Mouse (Mus musculus) lung, embryonic 15.5 days (tissue): ENCODE data around the gene Thoc3. TPM values are rescaled to one million over a fixed set of nuclear protein-coding genes. Genes with fewer than 3 reads are reported as not detected.

Experiments
- ATAC-seq: fragments of 200-750 bp; cut with Nextera tagmentation; 2 replicates; pipeline ENCODE4 v1.8.0; 2017; ENCODE audit warnings: moderate number of reproducible peaks, borderline replicate concordance; ENCODE audit not compliant: low FRiP score, low TSS enrichment; ENCODE audit errors: extremely low read depth
- H3K27ac ChIP-seq: fragments of 300-500 bp; sonication (generic); 2 replicates; pipeline ENCODE4 v1.5.1; 2015; ENCODE audit warnings: moderate library complexity, mild to moderate bottlenecking, inconsistent platforms
- H3K27me3 ChIP-seq: fragments of 300-500 bp; sonication (generic); 2 replicates; pipeline ENCODE4 v1.6.1; 2015; ENCODE audit warnings: inconsistent platforms
- H3K36me3 ChIP-seq: fragments of 300-500 bp; sonication (generic); 2 replicates; pipeline ENCODE4 v1.6.1; 2015; ENCODE audit warnings: inconsistent platforms
- H3K4me1 ChIP-seq: fragments of 300-500 bp; sonication (generic); 2 replicates; pipeline ENCODE4 v1.6.1; 2015; ENCODE audit warnings: inconsistent platforms
- H3K4me2 ChIP-seq: fragments of 300-500 bp; sonication (generic); 2 replicates; pipeline ENCODE4 v1.6.1; 2015; ENCODE audit warnings: inconsistent platforms, mild to moderate bottlenecking, moderate library complexity
- H3K4me3 ChIP-seq: fragments of 300-500 bp; sonication (generic); 2 replicates; pipeline ENCODE4 v1.5.1; 2015; ENCODE audit warnings: mild to moderate bottlenecking, inconsistent platforms
- H3K9ac ChIP-seq: fragments of 300-500 bp; sonication (generic); 2 replicates; pipeline ENCODE4 v1.6.1; 2015; ENCODE audit warnings: inconsistent platforms
- H3K9me3 ChIP-seq: fragments of 300-500 bp; sonication (generic); 2 replicates; pipeline ENCODE4 v1.6.1; 2016; ENCODE audit warnings: inconsistent platforms
- WGBS: fragments of 180-500 bp; shearing (Covaris S2); methylation state at CpG from one replicate; pipeline ENCODE4 v1.1.7; 2015; 5-methylcytosine and 5-hydroxymethylcytosine counted together
- polyA plus RNA-seq: library from polyadenylated mRNA; unstranded; fragments of >200 nt; fragmentation: Nextera tagmentation; extraction: Ambion mirVana; gene quantifications from 2 replicates; pipeline ENCODE4 v1.2.1, GENCODE M21; 2015

The Thoc3 gene
- polyA plus RNA-seq, 1 experiment from 2014 or later: 121 TPM

GRCm38 (mm10) chr13:54411656-54412055 is 57.0 kb downstream of the Thoc3 start:
- no peak overlapping the region for H3K9ac ChIP-seq
- H3K9me3 ChIP-seq: no peaks in the 10 kb centered on the region
- no peak overlapping the region for H3K4me2 ChIP-seq
- no peaks in the 10 kb centered on the region for H3K27me3 ChIP-seq
- no peak overlapping the region for H3K4me3 ChIP-seq
- 91% methylated on average over 3 of the region's 3 CpGs for WGBS
- H3K36me3 ChIP-seq: no peaks in the 10 kb centered on the region
- ATAC-seq: no peak
- H3K27ac ChIP-seq: no peak overlapping the region
- H3K4me1 ChIP-seq: peaks cover 5% of the 10 kb centered on the region

Other genes starting within 250 kb of the Thoc3 start
- gene Cplx2, start 97.5 kb downstream of the Thoc3 start, polyA plus RNA-seq: 5.4 and 5.6 TPM in 2 replicates
- gene Simc1, start 34.9 kb upstream of the Thoc3 start, polyA plus RNA-seq: 9.7 and 9.8 TPM in 2 replicates
- 126 and 127 TPM in 2 replicates for gene 4833439L19Rik, start 96.6 kb upstream of the Thoc3 start, polyA plus RNA-seq
- 27.7 and 30.9 TPM in 2 replicates for gene Arl10, start 106.2 kb upstream of the Thoc3 start, polyA plus RNA-seq
- 78.2 and 78.8 TPM in 2 replicates for gene Nop16, start 121.2 kb upstream of the Thoc3 start, polyA plus RNA-seq
- 170 and 188 TPM in 2 replicates for gene Higd2a, start 121.4 kb upstream of the Thoc3 start, polyA plus RNA-seq
- 43.2 and 45.1 TPM in 2 replicates for gene Cltb, start 142.5 kb upstream of the Thoc3 start, polyA plus RNA-seq
- 72.7 and 82.9 TPM in 2 replicates for gene Faf2, start 152.9 kb upstream of the Thoc3 start, polyA plus RNA-seq
- 52.2 and 53.0 TPM in 2 replicates for gene Rnf44, start 225.1 kb upstream of the Thoc3 start, polyA plus RNA-seq
- 0.10 and 0.13 TPM in 2 replicates for gene Cdhr2, start 232.6 kb upstream of the Thoc3 start, polyA plus RNA-seq